Mouse (Mus musculus) hindbrain, embryonic 12.5 days (tissue): ENCODE measurements around the gene Gm45837. TPM values are rescaled to one million over a fixed set of nuclear protein-coding genes. Genes with fewer than 3 reads are reported as not detected.
A peak's percentile ranks its signal among the peaks of the same experiment; 100 is the strongest.
"Not testable (repeated sequence)": the region's sequence is repeated elsewhere in the genome, so short reads cannot be mapped to it uniquely, and the experiment has no call there.

Experiments
- ATAC-seq: fragments of 200-750 bp; cut with Nextera tagmentation; 2 replicates; pipeline ENCODE4 v1.8.0; 2017; ENCODE audit warnings: moderate TSS enrichment; ENCODE audit not compliant: low FRiP score
- H3K27ac ChIP-seq: fragments of 300-500 bp; sonication (generic); 2 replicates; pipeline ENCODE4 v1.5.1; 2016; ENCODE audit warnings: mild to moderate bottlenecking
- H3K27me3 ChIP-seq: fragments of 300-500 bp; sonication (generic); 2 replicates; pipeline ENCODE4 v1.6.1; 2016; ENCODE audit warnings: mild to moderate bottlenecking
- H3K36me3 ChIP-seq: fragments of 300-500 bp; sonication (generic); 2 replicates; pipeline ENCODE4 v1.6.1; 2016; ENCODE audit warnings: mild to moderate bottlenecking
- H3K4me1 ChIP-seq: fragments of 300-500 bp; sonication (generic); 2 replicates; pipeline ENCODE4 v1.6.1; 2016
- H3K4me2 ChIP-seq: fragments of 300-500 bp; sonication (generic); replicated peaks from 2 replicates; pipeline ENCODE4 v1.6.1; 2016; ENCODE audit warnings: mild to moderate bottlenecking
- H3K4me3 ChIP-seq: fragments of 300-500 bp; sonication (generic); 2 replicates; pipeline ENCODE4 v1.5.1; 2016; ENCODE audit warnings: mild to moderate bottlenecking
- H3K9ac ChIP-seq: fragments of 300-500 bp; sonication (generic); 2 replicates; pipeline ENCODE4 v1.6.1; 2016; ENCODE audit warnings: mild to moderate bottlenecking, moderate library complexity
- H3K9me3 ChIP-seq: fragments of 300-500 bp; sonication (generic); replicated peaks from 2 replicates; pipeline ENCODE4 v1.6.1; 2016; ENCODE audit warnings: mild to moderate bottlenecking
- WGBS: fragments of 180-500 bp; shearing (Covaris S2); methylation state at CpG from one replicate; pipeline ENCODE4 v1.1.7; 2016; 5-methylcytosine and 5-hydroxymethylcytosine counted together
- microRNA counts: library from miRNA; unstranded; fragments of <30 nt; microRNA quantifications from one replicate; lab custom pipeline; 2017
- microRNA-seq: library from miRNA; unstranded; fragments of <30 nt; microRNA quantifications from one replicate; pipeline ENCODE4, GENCODE M21; 2017
- polyA plus RNA-seq: library from polyadenylated mRNA; unstranded; fragments of >200 nt; fragmentation: Nextera tagmentation; extraction: Ambion mirVana; gene quantifications from 2 replicates; pipeline ENCODE4 v1.2.1, GENCODE M21; 2016

Gm45837 gene
- polyA plus RNA-seq, 1 experiment from 2014 or later, result not detected

DNA sequence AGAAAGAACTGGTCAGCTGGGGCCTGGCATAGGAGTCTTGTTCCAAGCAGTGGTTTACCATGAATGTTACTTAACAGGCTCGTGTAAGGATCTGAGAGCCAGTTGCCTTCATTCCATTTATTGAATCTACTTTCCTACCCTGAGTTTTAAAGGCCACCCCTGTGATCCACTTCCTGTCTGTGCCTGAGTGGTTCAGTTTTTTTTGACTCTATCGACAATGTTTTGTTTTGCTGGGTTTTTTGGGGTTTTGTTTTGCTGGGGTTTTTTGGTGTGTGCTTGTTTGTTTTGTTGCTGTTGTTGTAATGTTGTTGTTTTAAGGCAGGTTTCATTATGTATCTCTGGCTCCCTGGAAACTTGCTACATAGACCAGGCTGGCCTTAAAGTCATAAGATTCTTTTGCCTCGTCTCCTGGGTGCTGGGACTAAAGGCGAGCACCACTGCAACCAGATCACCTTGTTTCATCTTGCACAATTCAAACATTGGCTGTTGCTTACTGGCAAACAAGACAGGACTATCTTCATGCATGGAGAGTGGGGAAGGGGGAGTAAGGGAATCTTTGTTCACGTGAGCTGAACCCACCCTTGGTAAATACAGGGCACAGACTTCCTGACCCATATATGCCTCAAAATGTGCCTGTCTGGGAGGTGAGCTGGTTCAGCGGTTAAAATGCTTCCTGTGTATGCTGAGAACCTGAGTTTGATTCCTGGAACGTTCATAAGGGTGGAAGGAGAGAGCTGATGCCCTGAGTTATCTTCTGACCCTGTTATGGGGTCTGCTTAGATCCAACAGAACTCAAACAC lies 140.2 kb downstream of the Gm45837 start:
- WGBS, result 67% methylated on average over 7 of the region's 7 CpGs
- Histone ChIP-seq H3K9ac (no peak overlapping the region), H3K4me1 (no peaks in the 10 kb centered on the region), H3K4me3 (no peak overlapping the region), H3K36me3 (no peaks in the 10 kb centered on the region), H3K27ac (no peak overlapping the region), H3K27me3 (no peaks in the 10 kb centered on the region), H3K4me2 (no peak overlapping the region), H3K9me3 (no peaks in the 10 kb centered on the region)
- ATAC-seq, result no peak

DNA sequence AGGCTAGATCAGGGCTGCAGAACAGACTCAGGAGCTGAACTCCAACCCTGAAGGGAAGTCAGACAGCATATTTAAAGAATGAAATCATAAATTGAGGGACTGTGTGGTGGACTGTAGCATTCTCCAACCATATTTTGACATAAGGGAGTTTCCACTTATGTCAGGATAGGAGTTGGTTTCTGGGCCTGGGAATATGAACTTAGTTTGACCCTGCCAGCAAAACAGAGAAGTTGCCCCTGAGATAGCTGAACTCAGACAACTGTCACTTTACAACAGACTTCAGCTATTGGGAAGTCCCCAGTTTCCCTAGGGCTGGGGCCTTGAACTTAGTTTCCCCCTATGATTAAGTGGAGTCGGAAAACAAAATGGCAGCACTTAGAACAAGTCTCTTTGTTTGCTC lies 140.8 kb downstream of the Gm45837 start:
- 95% methylated on average over 1 of the region's 1 CpGs for WGBS

DNA sequence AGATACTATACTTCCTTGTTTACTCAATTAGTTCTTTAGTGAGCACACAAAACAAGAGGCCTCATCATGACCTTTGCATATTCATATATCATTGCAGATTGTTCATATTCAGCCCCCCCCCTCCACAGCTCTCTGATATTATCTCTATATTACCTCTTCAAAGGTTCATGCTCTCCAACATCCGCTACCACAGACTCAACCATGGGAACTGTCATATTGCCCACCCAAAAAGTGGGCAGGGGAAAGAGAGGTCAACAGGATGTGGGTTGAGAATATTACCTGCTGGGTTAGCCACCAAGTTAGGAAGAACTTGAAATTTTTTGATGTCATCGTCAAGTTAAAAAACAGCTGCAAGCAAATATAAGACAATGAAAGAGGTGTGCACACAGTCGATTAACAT lies 144.8 kb downstream of the Gm45837 start:
- H3K4me1 ChIP-seq, ATAC-seq, H3K4me2 ChIP-seq, H3K4me3 ChIP-seq, H3K27ac ChIP-seq, H3K27me3 ChIP-seq, H3K9me3 ChIP-seq, H3K36me3 ChIP-seq, H3K9ac ChIP-seq: not testable (repeated sequence)
- 93% methylated on average over 3 of the region's 3 CpGs for WGBS

More for the DNA sequence above, 140.8 kb downstream of the Gm45837 start:
- no peak overlapping the region for H3K9ac ChIP-seq
- no peaks in the 10 kb centered on the region for H3K9me3 ChIP-seq
- no peak for ATAC-seq
- no peaks in the 10 kb centered on the region for H3K27me3 ChIP-seq
- H3K4me2 ChIP-seq, result no peak overlapping the region
- H3K4me1 ChIP-seq, result no peaks in the 10 kb centered on the region
- H3K27ac ChIP-seq, result no peak overlapping the region
- no peak overlapping the region for H3K4me3 ChIP-seq
- H3K36me3 ChIP-seq, result no peaks in the 10 kb centered on the region

DNA sequence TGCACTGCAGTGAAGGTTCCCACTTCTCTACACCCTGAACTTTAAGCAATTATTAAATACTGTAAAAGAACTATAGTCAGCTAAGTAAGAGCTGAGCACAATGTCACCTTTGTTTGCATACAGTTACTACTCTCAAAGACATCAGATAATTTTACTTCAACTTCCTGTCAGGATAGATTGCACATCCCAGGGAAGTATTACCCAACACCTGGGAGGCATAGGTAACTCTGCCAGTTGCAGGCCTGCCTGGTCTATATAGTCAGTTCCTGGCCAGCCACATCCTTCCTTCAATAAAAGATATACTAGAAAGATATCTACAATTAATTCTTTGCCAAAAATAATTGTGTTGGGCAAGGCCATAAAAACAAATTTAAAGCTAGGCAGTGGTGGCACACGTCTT lies 146.7 kb downstream of the Gm45837 start:
- ATAC-seq, result no peak
- no peak overlapping the region for H3K27ac ChIP-seq
- no peak overlapping the region for H3K4me3 ChIP-seq
- H3K36me3 ChIP-seq, result no peaks in the 10 kb centered on the region
- H3K4me2 ChIP-seq, result no peak overlapping the region
- H3K9ac ChIP-seq, result no peak overlapping the region
- WGBS, result 73% methylated on average over 1 of the region's 1 CpGs
- no peaks in the 10 kb centered on the region for H3K4me1 ChIP-seq
- no peaks in the 10 kb centered on the region for H3K27me3 ChIP-seq
- H3K9me3 ChIP-seq, result no peaks in the 10 kb centered on the region

DNA sequence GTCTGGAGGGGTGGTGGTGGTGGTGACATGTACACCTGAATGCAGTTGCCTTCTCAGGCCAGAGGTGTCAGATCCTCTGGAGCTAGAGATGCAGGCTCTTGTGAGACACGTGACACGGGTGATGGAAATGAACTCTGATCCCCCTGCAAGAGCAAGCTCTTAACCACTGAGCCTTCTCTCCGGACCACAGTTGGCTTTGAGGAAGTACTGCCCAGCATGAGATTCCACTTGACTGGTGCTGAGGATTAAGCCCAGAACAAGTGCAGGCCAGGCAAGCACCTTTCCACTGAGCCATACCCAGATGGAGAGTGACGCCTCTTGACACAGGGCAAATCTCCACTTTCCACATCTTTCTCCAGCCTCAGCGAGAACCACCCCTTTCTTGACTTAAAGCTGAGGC lies 148.7 kb downstream of the Gm45837 start:
- not testable (repeated sequence) for H3K27ac ChIP-seq, H3K4me1 ChIP-seq, H3K27me3 ChIP-seq, H3K4me3 ChIP-seq, H3K4me2 ChIP-seq, H3K36me3 ChIP-seq, ATAC-seq, H3K9ac ChIP-seq, H3K9me3 ChIP-seq
- WGBS, result 73% methylated on average over 5 of the region's 5 CpGs

MicroRNAs within 50 kb of the gene (microRNA counts, 519-probe panel; counts per million panel counts)
- 470 counts per million, percentile 58 among the panel's probes with 10 or more counts for microRNA mmu-miR-139-3p (lab: Ali Mortazavi, UCI)
- 2,220 counts per million, percentile 63 among the panel's probes with 10 or more counts for microRNA mmu-miR-139-5p (lab: Ali Mortazavi, UCI)

Small RNA genes within 50 kb of the gene (microRNA-seq; reads per million reads assigned to microRNA genes)
- gene Mir139, result 3,134 reads per million, percentile 85 among the genes with 10 or more reads in this experiment

Other genes starting within 250 kb of the Gm45837 start
- 14.7 and 18.3 TPM in 2 replicates for gene Atg16l2, start 108.6 kb upstream of the Gm45837 start, polyA plus RNA-seq
- 10.6 and 11.5 TPM in 2 replicates for gene Stard10, start 93.8 kb upstream of the Gm45837 start, polyA plus RNA-seq
- gene Arap1, start 62.8 kb upstream of the Gm45837 start, polyA plus RNA-seq, result 17.2 and 26.9 TPM in 2 replicates
- gene Pde2a, start 10.8 kb downstream of the Gm45837 start, polyA plus RNA-seq, result 26.9 and 27.4 TPM in 2 replicates
- not detected in 2 replicates for gene Art2b, start 174.7 kb downstream of the Gm45837 start, polyA plus RNA-seq